Mouse (Mus musculus) kidney, postnatal 0 days (tissue): ENCODE measurements around the gene Lemd2. TPM values are rescaled to one million over a fixed set of nuclear protein-coding genes. Genes with fewer than 3 reads are reported as not detected.

Experiments
- ATAC-seq: fragments of 200-750 bp; cut with Nextera tagmentation; replicated peaks from 2 replicates; pipeline ENCODE4 v1.8.0; 2017; ENCODE audit warnings: low read depth, moderate number of reproducible peaks, moderate TSS enrichment, moderate library complexity; ENCODE audit not compliant: low FRiP score
- DNase-seq: peaks from one replicate; pipeline ENCODE4 v3.0.0-alpha.2; 2016; ENCODE audit warnings: low spot score
- H3K27ac ChIP-seq: fragments of 300-500 bp; sonication (generic); 2 replicates; pipeline ENCODE4 v1.5.1; 2014; ENCODE audit warnings: mild to moderate bottlenecking
- H3K27me3 ChIP-seq: fragments of 300-500 bp; sonication (generic); 2 replicates; pipeline ENCODE4 v1.6.1; 2014; ENCODE audit warnings: low read length, mixed read lengths; ENCODE audit not compliant: insufficient read depth
- H3K36me3 ChIP-seq: fragments of 300-500 bp; sonication (generic); 2 replicates; pipeline ENCODE4 v1.6.1; 2014; ENCODE audit warnings: low read length, mixed read lengths; ENCODE audit not compliant: insufficient read depth
- H3K4me1 ChIP-seq: fragments of 300-500 bp; sonication (generic); replicated peaks from 2 replicates; pipeline ENCODE4 v1.6.1; 2014; ENCODE audit warnings: antibody characterized with exemption, low read length, mixed read lengths; ENCODE audit not compliant: insufficient read depth
- H3K4me2 ChIP-seq: fragments of 300-500 bp; sonication (generic); 2 replicates; pipeline ENCODE4 v1.6.1; 2014; ENCODE audit warnings: mild to moderate bottlenecking, low read length, moderate library complexity, mixed read lengths
- H3K4me3 ChIP-seq: fragments of 300-500 bp; sonication (generic); replicated peaks from 2 replicates; pipeline ENCODE4 v1.5.1; 2014; ENCODE audit warnings: low read depth, low read length
- H3K9ac ChIP-seq: fragments of 300-500 bp; sonication (generic); 2 replicates; pipeline ENCODE4 v1.6.1; 2014; ENCODE audit warnings: low read depth, low read length
- H3K9me3 ChIP-seq: fragments of 300-500 bp; sonication (generic); replicated peaks from 2 replicates; pipeline ENCODE4 v1.6.1; 2016; ENCODE audit warnings: low read length, inconsistent platforms, mixed read lengths
- CTCF ChIP-seq: IDR thresholded peaks from 2 replicates; pipeline ENCODE4 v1.5.1; 2016; ENCODE audit warnings: antibody characterized with exemption, low read depth, mild to moderate bottlenecking, moderate library complexity
- WGBS: fragments of 180-500 bp; shearing (Covaris S2); extraction: QIAGEN DNeasy Blood & Tissue Kit; methylation state at CpG from one replicate; pipeline ENCODE4 v1.1.7; 2014; 5-methylcytosine and 5-hydroxymethylcytosine counted together
- polyA plus RNA-seq: library from polyadenylated mRNA; unstranded; fragments of >200 nt; fragmentation: Nextera tagmentation; extraction: Ambion mirVana; gene quantifications from 2 replicates; pipeline ENCODE4 v1.2.1, GENCODE M21; 2015

Gene Lemd2
- polyA plus RNA-seq, 1 experiment from 2014 or later, result 18.0 TPM

DNA sequence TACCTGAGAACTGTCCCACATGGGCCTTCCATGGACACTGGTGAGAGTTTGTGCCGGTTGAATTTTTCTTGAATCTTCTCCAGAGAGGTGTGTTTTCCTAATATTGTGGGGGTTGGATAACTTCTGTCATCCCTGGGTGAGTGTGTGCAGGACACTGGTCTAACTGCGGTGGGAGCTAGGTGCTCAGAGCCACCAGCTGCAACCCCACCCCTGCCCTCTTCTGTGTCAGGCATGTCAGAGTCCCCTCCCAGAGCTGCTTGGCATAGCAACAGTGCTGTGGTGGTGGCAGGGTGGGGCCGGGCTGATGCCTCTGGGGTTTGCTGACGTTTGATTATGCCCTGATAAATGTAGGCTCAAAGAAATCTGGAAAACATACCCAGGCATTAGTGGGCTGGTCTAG is 40.6 kb upstream of the Lemd2 start:
- no peaks in the 10 kb centered on the region for H3K36me3 ChIP-seq
- H3K9me3 ChIP-seq, result no peaks in the 10 kb centered on the region
- no peak overlapping the region for H3K4me2 ChIP-seq
- no peak overlapping the region for H3K27ac ChIP-seq
- no peaks in the 10 kb centered on the region for H3K4me1 ChIP-seq
- 66% methylated on average over 4 of the region's 4 CpGs for WGBS
- no peaks in the 10 kb centered on the region for H3K27me3 ChIP-seq
- ATAC-seq (no peak), DNase-seq (no peak)
- no peak overlapping the region for H3K4me3 ChIP-seq
- TF ChIP-seq CTCF, result no peak
- no peak overlapping the region for H3K9ac ChIP-seq

DNA sequence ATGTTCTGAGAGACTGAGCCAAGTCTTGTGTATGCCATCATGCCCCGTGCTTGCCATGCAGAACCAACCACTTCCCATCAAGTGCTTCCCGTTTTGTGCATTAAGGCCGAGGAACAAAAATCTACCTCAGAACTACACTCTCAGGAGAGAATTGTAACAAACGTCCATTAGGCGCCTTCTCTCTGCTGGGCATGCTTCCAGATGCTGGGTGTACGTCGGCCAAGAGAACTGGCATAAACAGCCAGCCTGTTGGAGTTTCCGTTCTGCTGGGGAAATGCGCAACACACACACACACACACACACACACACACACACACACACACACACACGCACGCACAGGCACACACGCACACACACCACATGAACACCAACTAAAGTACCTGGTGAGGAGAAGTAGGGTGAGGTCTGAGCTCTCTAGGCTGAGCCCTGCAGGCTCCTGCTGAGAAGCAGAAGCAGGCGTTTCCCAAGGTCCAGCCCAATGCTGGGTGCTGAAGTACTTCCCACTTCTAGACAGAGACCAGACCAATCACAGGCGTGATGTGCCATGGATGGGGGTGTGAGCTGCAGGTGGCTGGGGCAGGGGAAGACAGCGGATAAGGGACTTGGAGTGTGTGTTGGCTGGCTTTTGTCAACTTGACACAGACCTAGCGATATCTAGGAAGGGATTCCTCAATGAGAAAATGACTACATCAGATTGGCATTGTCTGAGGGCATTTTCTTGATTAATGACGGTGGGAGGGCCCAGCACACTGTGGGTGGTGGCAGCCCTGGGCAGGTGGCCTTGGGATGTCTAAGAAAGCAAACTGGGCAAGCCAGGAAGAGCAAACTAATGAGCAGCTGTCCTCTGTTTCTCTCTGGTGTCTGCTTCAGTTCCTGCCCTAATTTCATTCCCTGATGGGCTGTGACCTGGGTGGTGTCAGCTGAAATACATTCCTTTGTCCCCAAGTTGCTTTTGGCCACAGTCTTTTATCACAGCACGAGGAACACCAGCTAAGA is 38.2 kb upstream of the Lemd2 start:
- Histone ChIP-seq H3K9me3 (no peaks in the 10 kb centered on the region), H3K27ac (no peak overlapping the region), H3K27me3 (no peaks in the 10 kb centered on the region), H3K4me1 (no peaks in the 10 kb centered on the region), H3K4me2 (no peak overlapping the region), H3K9ac (no peak overlapping the region), H3K4me3 (no peak overlapping the region), H3K36me3 (no peaks in the 10 kb centered on the region)
- DNase-seq, result no peak
- WGBS, result 66% methylated on average over 18 of the region's 18 CpGs
- no peak for TF ChIP-seq CTCF
- ATAC-seq, result no peak

DNA sequence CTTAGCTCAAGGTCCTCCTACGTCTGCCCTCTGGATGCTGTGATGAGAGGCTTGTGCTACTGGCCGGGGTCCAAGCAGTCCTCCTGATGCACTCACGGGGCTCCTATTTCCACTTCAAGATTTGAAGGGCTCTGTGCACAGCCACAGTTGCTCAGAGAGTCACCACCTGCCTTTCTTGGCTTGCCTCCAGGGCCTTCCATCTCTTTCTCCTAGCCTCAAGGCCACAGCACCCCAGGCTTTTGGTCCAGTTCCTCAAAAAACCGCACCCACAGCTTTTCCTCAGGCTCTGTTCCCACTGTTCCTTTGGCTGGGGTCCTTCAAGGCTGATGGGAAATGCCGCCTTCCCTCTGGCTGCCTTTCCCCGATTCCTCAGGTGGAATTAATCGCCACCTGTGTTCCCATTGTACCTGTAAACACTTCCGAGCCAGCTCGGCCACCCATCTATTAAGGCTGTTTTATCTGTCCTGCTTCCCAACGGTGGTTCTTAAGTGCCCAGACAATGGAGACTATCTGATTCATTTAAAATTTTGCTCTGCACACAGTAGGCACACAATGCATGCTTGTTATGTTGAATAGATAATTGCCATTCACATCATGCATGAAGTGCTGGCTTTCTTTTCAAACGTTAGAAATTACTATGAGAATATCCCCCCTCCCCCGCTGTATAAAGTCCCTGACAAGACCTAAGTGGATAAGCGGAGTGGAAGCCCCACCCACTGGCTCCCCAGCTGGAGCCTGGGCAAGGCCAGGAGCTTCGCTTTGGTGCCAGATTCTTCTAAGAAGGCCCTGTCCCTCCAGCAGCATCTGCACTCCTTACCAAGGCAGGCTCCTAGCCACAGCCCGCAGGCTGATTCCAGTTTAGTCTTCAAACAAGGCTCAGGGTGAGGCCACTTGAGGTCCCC is 36.5 kb upstream of the Lemd2 start:
- H3K4me1 ChIP-seq, result no peaks in the 10 kb centered on the region
- no peaks in the 10 kb centered on the region for H3K27me3 ChIP-seq
- no peak overlapping the region for H3K27ac ChIP-seq
- no peak for TF ChIP-seq CTCF
- H3K4me2 ChIP-seq, result no peak overlapping the region
- DNase-seq, result no peak
- no peak overlapping the region for H3K4me3 ChIP-seq
- 43% methylated on average over 15 of the region's 15 CpGs for WGBS
- no peaks in the 10 kb centered on the region for H3K36me3 ChIP-seq
- ATAC-seq, result no peak
- no peaks in the 10 kb centered on the region for H3K9me3 ChIP-seq
- H3K9ac ChIP-seq, result no peak overlapping the region

DNA sequence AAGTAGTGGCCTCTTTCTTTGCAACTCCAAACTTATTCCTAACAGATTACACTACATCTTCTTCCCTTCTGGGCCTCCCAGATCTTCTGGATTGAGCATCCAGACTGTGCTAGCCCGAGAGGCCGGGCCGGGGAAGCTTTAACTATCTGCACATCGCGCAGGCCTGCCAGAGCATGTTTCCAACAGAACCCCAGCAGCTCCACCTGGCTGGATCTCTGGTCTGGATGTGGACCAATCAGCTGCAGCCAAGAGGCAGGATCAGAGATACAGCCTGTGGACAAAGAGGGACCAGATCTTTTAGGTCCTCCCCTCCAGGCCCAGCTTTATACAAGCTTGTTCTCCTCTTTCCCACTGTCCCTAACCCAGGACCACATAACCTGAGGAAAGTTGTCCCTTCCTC is 35.7 kb upstream of the Lemd2 start:
- H3K9me3 ChIP-seq, result no peaks in the 10 kb centered on the region
- TF ChIP-seq CTCF, result no peak
- no peaks in the 10 kb centered on the region for H3K27me3 ChIP-seq
- H3K4me1 ChIP-seq, result no peaks in the 10 kb centered on the region
- WGBS, result 96% methylated on average over 5 of the region's 5 CpGs
- no peak for ATAC-seq
- no peak overlapping the region for H3K27ac ChIP-seq
- no peak overlapping the region for H3K4me2 ChIP-seq
- H3K36me3 ChIP-seq, result no peaks in the 10 kb centered on the region
- no peak overlapping the region for H3K4me3 ChIP-seq
- DNase-seq, result no peak
- H3K9ac ChIP-seq, result no peak overlapping the region

DNA sequence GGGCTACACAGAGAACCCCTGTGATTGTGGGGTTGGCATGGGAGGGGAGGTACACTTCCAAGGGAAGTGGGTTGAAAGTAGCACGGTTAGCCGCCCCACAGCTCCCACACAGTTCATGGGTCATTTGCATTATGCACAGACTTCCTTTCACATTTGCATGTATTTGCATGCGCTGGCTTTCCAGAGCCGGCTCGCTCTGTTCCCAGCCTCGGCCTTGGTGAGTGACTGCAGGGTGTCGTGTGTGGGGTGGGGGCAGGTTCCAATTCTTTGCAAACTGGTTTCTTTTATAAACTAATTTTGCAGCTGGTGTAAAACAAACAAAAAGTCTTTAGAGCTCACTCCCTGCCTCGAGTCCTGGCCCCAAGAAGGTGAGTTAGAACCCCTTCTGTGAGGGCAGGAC is 34.4 kb upstream of the Lemd2 start:
- no peak for TF ChIP-seq CTCF
- Histone ChIP-seq H3K4me1 (no peaks in the 10 kb centered on the region), H3K36me3 (no peaks in the 10 kb centered on the region), H3K9ac (no peak overlapping the region), H3K27ac (no peak overlapping the region), H3K9me3 (no peaks in the 10 kb centered on the region), H3K4me3 (no peak overlapping the region), H3K27me3 (no peaks in the 10 kb centered on the region), H3K4me2 (no peak overlapping the region)
- DNase-seq, result no peak
- no peak for ATAC-seq
- WGBS, result 27% methylated on average over 8 of the region's 8 CpGs

DNA sequence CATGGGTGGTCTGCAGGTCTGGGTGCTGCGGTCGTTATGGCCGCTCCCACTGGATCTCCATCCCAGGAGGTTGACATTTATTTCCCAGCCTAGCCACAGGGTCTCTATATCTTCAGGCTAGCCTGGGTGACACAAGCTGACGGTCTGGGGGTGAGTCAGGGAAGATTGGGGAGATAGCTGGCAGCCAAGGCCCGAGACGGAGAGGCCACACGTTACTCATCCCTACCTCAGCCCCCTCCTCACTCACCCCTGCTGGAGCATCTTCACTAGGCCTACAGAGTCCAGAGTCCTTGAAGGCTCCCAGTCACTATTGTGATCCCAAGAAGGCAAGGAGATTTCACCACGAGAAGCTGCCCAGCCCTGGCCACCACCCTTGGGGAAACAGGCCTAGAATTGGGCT is 33.5 kb upstream of the Lemd2 start:
- DNase-seq (no peak), ATAC-seq (no peak)
- Histone ChIP-seq H3K36me3 (no peaks in the 10 kb centered on the region), H3K9ac (no peak overlapping the region), H3K4me2 (no peak overlapping the region), H3K9me3 (no peaks in the 10 kb centered on the region), H3K27me3 (no peaks in the 10 kb centered on the region), H3K4me3 (no peak overlapping the region), H3K27ac (no peak overlapping the region), H3K4me1 (no peaks in the 10 kb centered on the region)
- TF ChIP-seq CTCF, result no peak
- WGBS, result 77% methylated on average over 8 of the region's 8 CpGs
